Mouse (Mus musculus) embryo, embryonic 10.5 days (tissue): ENCODE results near the gene Sh3rf1.

Experiments used
- DNase-seq: peaks from one replicate; pipeline ENCODE4 v3.0.0-alpha.2; 2015; ENCODE audit warnings: low spot score

The Sh3rf1 gene

GRCm38 (mm10) chr8:61223283-61223682 lies 389 bp upstream of the Sh3rf1 start:
- no peak for DNase-seq

GRCm38 (mm10) chr8:61224380-61225092 lies 864 bp downstream of the Sh3rf1 start:
- DNase-seq, result peak; percentile 71

- DNase-seq, result peak; percentile 30
Observed at GRCm38 (mm10) chr8:61225581-61226395, 2.1 kb downstream of the Sh3rf1 start.

- DNase-seq, result no peak
Observed at GRCm38 (mm10) chr8:61226632-61227031, 3.0 kb downstream of the Sh3rf1 start.

- DNase-seq, result no peak
Observed at GRCm38 (mm10) chr8:61228678-61229077, 5.0 kb downstream of the Sh3rf1 start.

- DNase-seq, result no peak
Observed at GRCm38 (mm10) chr8:61229511-61230195, 6.0 kb downstream of the Sh3rf1 start.

GRCm38 (mm10) chr8:61230881-61231755 lies 7.4 kb downstream of the Sh3rf1 start:
- DNase-seq, result no peak

- DNase-seq, result no peak
Observed at GRCm38 (mm10) chr8:61235499-61235898, 11.8 kb downstream of the Sh3rf1 start.

- DNase-seq, result no peak
Observed at GRCm38 (mm10) chr8:61236506-61237268, 13.0 kb downstream of the Sh3rf1 start.

- no peak for DNase-seq
Observed at GRCm38 (mm10) chr8:61239576-61239975, 15.9 kb downstream of the Sh3rf1 start.

- peak; percentile 55 for DNase-seq
Observed at GRCm38 (mm10) chr8:61241229-61241628, 17.6 kb downstream of the Sh3rf1 start.

- no peak for DNase-seq
Observed at GRCm38 (mm10) chr8:61242896-61243295, 19.2 kb downstream of the Sh3rf1 start.

- no peak for DNase-seq
Observed at GRCm38 (mm10) chr8:61243491-61243890, 19.8 kb downstream of the Sh3rf1 start.

GRCm38 (mm10) chr8:61244157-61244556 lies 20.5 kb downstream of the Sh3rf1 start:
- no peak for DNase-seq

- peak; percentile 67 for DNase-seq
Observed at GRCm38 (mm10) chr8:61247270-61248025, 23.8 kb downstream of the Sh3rf1 start.

GRCm38 (mm10) chr8:61249511-61249910 lies 25.8 kb downstream of the Sh3rf1 start:
- no peak for DNase-seq

GRCm38 (mm10) chr8:61254196-61254595 lies 30.5 kb downstream of the Sh3rf1 start:
- DNase-seq, result no peak

- no peak for DNase-seq
Observed at GRCm38 (mm10) chr8:61258828-61259227, 35.2 kb downstream of the Sh3rf1 start.

- no peak for DNase-seq
Observed at GRCm38 (mm10) chr8:61259526-61259925, 35.9 kb downstream of the Sh3rf1 start.

GRCm38 (mm10) chr8:61260530-61260929 lies 36.9 kb downstream of the Sh3rf1 start:
- no peak for DNase-seq
